Mouse (Mus musculus): ENCODE measurements at regions not wholly inside any gene's neighbourhood (a gene's known extent, or its start where the extent isn't known, plus 50 kb on each side); places are given as distances from the start of the nearest gene placed in this dataset.

DNA sequence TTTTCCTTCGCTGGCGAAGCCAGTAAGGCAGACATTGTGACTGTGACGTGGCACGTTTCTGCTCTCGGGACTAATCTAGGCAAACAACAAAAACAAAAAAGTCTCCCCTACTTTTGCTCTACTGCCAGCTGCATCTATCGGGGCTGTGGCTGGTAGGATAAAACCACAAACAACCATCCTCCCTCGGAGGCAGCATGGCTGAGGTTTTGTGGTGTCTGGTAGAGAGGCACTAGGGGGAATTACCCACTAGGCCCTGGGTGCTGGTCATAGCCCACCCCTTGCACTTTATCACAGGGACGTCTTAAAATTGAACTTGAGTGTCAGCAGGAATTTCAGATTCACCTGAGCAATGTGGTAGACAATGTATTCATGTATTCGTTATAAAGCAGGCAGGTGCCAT, 925.3 kb downstream of the Diaph3 start:
- no peak for DNase-seq
- intact Hi-C loops (cut with DNase I), result no loop called here

DNA sequence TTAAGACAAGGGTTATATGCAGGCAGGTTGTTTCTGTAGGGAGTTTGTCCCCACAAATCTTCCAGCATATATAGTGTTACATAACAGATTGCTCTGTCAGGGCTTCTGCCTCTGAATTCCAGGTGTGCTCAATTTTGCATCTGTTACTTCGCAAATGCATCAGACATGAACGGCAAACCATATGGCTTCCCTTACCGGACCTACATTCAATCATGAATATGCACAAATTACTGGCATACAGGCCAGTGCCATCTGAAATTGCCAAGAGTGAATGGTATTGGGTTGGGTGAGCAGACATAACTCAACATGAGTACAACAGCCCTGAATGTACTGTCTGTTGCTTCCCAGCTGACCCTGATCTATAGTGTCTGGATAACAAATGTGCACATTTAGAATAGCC, 929.4 kb downstream of the Diaph3 start:
- intact Hi-C loops (cut with DNase I), result no loop called here

DNA sequence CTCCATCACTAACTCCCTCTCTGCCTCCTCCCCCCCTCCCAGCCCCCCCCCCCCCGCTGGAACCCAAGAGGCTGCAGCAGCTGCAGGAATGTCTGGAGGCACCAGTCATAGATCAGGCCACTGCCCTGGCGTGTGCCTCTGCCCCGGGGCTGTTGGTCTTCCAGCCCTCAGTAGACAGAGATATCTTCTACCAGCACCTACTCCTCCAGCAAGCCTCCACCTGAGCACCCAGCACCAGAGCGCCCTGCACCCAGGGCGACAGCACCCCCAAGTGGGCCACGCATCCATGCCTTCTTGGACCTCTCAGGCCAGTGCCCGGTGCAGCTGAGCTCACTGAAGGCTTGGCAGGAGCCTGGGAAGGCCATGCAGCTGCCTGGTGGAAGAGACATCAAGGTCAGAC, 936.5 kb downstream of the Diaph3 start:
- no peak for DNase-seq
- intact Hi-C loops (cut with DNase I), result no loop called here

More for the DNA sequence above, 929.4 kb downstream of the Diaph3 start:
- DNase-seq, result no peak

DNA sequence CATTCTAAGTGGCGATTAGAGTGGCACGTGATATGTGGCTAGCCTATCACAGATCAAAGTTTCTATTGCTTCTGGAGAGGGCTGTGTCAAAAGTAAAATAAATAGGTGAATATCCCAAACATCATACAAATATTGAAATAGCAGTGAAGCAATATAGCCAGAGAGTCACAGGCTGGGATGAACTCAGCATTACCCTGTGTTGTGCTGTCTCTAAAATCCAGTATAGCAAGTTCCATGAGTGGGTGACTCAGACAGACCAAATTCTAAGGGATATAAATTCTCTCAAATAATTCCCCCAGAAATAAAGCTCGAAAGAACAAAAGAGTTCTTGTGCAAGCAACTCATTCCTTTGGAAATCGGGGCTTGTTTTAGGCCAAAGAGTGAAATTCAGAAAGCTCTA, 943.2 kb downstream of the Diaph3 start:
- intact Hi-C loops (cut with DNase I), result no loop called here
- no peak for DNase-seq

DNA sequence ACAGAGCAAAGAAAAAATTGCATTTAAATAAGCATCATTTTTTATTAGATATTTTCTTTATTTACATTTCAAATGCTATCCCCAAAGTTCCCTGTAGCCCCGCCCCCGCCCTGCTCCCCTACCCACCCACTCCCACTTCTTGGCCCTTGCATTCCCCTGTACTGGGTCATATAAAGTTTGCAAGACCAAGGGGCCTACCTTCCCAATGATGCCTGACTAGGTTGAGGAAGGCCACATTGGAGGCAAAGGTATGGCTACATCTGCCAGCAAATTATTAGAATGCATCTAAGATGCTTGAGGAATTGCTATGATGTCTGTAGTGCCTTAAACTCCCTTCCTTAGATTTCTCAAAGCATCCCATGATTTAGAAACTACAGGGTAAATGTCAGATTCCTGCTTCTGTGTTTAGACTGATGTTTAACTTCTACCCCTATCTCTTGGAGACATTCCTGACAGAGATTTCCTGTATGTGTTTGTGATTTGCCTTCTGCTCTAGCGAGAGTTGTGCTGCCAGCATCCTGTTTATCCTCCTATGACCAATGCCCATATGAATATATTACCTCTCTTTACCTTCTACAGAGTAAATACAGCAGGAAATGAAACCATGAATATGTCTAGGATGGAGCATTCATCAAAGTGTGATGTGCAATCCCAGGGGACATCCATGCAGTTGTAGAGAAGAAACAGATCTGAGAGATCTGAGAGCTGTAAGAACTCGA, 956.2 kb downstream of the Diaph3 start:
- intact Hi-C loops (cut with DNase I), result no loop called here

DNA sequence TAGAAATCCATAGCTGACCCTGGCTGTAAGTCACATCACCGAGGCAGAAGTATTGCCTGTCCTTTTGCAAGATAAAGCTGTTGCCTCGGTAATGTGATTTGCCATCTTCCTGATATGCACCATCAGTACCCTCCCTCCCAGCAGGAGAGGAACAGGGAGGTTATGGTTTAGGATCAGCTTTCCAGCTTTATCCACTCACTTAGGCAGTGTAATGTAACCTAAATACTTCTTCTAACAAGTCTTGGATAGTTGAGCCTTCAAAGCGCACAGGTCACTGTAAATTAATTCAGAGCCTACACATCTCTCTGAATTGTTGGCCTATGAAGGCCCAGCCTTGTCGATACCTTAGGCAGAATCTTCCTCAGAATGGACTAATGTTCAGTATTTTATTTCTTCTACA, 962.5 kb downstream of the Diaph3 start:
- intact Hi-C loops (cut with DNase I), result no loop called here

More for the DNA sequence above, 956.2 kb downstream of the Diaph3 start:
- DNase-seq, result no peak

DNA sequence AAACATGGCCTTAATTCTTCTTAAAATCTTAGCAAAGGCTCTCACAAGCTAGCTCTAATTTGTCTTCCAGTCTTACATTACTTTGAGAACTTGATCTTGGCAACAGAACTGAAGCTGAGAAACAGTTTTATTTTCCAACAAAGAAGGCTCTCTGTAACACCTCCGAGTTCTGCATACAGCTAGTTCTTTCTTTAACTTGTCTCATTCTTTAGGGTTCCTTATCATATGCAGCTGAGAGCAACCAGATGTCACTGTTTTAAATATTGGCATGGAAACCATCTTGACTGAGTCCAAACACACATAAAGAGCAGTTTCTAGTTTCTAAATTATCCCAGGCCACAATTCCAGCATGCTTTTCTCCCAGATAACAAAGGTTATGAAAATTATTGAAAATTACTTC, 969.9 kb downstream of the Diaph3 start:
- intact Hi-C loops (cut with DNase I), result no loop called here
- no peak for DNase-seq

More for the DNA sequence above, 962.5 kb downstream of the Diaph3 start:
- DNase-seq, result no peak

DNA sequence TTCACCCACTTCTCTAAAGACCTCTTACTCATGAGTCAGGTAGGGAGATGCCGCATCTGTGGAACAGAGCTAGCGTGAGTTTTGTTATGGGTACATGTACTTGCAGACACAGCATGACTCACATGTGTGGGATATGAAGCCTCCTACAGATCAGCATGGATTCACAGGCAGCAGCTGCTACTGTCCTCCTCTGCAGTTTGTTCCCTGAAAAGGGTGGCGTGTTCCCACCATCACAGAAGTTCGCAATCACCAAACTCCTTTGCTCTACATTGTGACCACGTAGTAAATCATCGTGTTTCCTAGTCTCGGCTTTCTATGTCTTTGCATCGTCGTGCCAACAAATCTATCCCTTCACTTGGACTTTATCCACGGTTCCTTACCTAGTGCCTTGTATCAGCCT, 981.9 kb downstream of the Diaph3 start:
- no peak for DNase-seq
- intact Hi-C loops (cut with DNase I), result no loop called here

DNA sequence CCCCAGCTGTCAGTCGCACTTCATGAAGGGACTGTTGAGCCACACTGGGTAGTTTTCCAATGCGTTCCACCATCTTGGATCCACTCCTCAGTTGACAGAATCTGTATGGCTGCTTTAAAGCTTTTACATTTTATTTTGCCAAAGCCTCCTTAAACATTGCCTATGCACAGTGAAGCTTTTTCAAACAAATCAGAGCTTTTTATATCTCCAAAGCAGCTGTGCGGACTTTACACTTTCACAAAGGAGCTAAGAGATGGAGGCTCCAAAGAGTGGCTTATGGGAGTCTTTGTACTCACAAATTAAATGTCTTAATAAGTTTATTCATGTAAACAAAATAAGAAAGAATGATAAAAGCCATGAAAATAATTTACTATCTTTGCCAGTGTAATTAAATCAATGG, 986.3 kb downstream of the Diaph3 start:
- intact Hi-C loops (cut with DNase I), result no loop called here
- DNase-seq, result no peak

DNA sequence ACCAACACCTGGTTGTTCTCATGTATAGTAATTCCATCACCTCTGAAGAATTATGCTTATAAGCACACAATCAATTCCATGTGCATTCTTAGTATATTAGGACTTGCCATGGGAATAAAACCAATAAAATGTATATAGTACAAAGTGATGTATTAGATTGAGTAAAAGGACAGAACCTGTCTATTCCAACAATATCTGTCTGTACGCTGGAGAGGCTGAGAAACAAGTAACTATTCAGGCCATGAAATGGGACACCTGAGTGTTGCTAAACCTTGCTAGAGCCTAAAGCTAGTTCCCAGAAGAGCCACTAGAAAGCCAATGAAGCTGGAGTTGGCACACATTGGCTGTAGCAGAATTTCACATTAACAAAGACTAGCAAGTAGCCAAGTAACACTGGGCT, 989.8 kb downstream of the Diaph3 start:
- no peak for DNase-seq
- intact Hi-C loops (cut with DNase I), result no loop called here

DNA sequence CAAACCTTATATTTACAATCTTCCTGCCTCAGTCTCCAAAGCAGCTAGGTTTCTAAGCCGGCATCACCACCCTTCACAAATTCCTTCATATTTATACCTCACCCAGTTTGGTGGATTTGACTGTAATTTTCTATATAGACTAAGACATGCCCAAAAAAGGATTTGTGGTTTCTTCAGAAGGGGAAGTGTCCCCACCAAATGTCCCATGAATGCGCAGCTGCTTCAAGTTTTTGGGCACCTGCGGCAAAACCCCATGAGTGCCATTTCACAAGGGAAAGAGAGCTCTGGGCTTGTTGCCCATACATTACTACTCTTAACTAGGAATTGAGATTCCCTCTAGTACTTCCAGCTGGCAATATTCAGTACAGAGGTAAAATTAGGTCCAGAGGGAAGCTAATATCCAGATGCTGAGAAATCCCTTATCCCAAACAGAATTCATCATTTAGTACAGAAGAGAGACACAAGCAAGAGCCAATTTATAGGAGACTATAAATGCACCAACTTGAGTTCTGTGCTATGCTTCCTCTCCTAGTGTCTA, 990.6 kb downstream of the Diaph3 start:
- DNase-seq, result no peak
- intact Hi-C loops (cut with DNase I), result no loop called here

DNA sequence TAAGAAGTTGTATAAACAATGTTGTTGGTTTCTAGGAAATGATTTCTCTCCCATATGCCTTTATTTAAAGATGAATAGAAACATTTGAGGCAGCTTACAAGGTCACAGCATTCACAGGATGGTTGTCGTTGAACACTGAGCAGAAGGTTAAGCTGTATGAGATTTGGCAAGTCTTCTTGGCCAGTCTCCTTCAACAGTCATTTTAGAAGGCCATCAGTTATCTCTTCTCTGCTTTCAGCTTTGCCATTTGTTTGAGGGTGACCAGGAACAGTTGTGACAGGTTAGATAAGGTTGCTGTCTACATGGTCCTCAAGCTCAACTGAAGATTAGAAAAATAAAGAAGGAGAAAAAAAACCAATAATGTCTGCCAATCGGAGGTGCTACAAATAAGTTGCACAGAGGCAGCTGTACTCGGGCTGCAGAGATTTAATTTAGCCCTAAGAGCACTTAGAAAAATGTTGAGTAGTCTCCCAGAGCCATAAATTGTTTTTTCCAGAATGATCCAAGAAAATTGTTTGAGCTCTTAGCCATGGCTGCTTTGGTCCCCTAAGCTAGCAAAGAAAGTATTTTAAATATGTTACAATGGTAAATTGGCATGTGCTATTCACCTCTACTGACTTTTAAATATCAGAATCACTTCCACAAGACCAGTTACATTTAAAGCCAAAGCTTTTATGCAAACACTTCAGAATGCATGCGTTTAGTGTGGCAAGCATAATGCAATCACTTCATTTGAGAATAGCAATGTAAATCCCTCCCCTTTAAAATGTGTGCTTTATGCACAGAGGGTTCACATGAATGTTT, 1025.6 kb downstream of the Diaph3 start:
- intact Hi-C loops (cut with DNase I), result no loop called here
- DNase-seq, result no peak

DNA sequence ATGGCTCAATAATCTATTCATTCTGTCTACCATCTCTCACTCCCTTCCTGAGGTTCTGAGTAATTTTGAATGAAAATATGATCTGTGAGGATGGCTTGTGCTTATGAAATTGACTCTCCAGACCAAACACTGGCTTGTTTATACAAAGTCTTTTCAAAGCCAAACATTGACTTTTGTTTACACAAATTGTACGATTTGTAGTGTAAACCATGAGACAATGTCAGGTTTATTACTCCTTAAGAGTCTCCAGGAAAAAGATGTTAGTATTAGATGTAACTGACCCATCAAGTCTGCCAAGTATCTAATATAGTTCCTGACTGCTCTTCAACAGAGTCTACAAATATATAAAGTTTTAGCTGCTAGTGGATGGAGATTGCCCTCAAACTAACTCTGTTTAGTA, 1039.5 kb downstream of the Diaph3 start:
- no peak for DNase-seq
- intact Hi-C loops (cut with DNase I), result no loop called here

DNA sequence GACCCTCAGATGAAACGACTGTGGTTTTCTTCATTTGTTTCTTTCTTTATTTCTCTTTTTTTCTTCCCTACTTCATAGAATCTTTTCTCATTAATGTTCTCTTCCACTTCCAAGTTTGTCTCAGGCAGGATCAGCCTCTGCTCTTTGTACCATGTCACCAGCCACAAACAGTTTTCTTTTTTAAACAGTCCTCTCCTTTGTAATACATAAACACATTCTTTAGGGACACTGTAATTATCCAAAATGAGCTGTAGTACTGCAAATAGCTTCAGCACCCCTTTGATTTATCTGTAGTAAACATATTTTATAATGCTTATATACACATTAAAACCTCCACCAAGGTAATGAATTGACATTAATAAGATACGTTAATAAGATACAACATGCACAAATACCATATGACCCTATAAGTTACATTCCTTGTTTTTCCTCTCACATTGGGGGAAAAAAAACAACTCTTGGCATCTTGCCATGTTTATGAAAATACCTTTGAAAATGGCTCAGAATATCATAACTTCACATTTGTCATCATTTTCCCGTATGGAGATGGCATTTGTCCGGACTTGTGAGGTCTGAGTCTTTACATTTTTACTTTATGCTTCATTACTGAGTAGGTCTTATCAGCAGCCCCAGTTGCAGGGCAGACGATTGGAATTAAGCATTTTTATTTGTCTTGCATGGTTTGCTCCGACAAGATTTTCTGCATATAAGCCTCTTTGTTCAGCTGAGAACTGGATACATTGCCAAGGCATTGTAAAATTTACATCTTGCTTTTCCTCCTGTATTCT, 1070.5 kb downstream of the Diaph3 start:
- intact Hi-C loops (cut with DNase I), result no loop called here
- DNase-seq, result no peak

DNA sequence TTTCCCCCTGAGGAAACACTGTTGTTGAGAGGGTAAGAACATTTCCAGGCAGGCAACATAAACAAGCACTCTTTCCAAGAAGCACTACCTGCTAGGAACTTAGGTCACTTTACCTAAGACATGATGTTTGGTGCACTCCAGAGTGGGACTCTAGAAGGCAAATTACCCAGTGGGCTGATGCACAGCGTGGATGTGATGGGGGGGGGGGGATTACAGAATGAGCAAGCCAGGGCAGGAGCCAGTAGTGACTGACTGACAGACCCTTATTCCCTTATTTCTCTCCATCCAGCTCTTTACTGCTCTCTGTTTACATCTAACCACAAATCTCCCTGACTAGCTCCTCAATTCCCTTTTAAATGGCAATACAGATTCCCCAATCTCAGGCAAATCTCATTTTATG, 1071.7 kb downstream of the Diaph3 start:
- intact Hi-C loops (cut with DNase I), result no loop called here
- no peak for DNase-seq

DNA sequence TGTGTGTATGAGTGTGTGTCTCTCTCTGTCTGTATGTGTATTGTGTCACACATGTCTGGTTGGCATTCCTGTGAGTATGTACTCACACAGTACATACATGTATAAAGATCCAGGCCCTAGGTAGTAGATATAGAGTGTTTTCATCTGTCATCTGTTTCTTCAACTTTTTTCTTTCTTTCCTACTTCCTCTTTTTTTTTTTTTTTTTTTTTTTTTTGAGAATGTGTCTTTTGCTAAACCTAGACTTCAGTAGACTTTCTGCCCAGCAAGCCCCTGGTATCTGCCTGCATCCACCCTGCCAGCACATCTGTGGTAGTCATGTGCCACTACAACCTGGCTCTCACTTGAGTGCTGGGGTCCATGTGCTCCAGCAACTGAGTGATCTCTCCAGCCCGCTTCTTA, 1073.3 kb downstream of the Diaph3 start:
- intact Hi-C loops (cut with DNase I), result no loop called here
- no peak for DNase-seq

DNA sequence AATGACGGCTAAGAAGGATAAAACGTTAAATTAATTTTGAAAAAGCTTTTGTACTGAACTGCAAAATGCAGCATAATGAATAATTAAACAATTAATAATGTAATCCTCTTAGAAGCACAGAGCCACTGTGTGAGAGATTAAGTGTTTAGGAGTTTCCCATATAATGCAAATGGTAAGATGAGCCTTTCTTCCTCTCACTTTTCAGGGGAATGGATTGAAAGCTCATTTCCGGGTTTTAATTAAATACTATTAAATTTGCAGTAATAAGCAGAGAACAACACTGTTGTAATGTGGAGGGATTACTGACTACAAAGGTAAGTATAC, 1077.5 kb downstream of the Diaph3 start:
- intact Hi-C loops (cut with DNase I), result no loop called here
- no peak for DNase-seq

DNA sequence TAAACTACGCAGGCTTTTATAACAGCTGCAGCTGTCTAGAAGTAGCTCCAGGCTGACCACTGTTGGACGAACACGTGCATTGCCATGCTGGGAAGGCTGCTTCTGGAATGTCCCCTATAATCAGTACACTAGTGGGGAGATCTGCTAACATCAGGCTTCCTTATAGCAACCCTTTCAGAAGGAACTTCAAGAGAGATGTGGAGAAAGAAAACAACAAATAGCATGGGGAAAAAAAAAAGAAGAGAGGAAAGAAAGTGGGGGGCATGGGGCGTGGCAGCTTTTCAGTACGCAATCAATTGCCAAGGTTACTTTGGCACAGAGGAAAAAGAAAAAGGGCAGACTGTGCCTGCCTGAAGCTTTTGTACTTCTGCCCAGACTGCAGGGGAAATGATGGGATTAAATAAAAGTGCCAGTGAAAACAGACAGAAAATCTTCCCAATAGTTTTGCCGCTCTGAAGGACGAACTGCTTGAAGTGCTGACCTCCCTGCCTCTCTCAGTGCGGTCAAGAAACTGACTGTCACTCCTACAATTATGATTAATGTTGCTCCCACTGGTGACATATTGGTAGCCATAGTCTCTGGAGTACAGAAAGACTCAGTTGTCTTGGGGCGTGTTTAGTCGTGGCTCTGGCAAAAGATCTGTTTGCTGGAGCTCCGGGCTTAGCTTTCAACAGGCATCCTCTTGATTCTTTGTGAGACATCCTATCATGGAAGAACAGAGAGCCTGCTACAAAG, 1078.0 kb downstream of the Diaph3 start:
- no peak for DNase-seq
- intact Hi-C loops (cut with DNase I), result no loop called here

DNA sequence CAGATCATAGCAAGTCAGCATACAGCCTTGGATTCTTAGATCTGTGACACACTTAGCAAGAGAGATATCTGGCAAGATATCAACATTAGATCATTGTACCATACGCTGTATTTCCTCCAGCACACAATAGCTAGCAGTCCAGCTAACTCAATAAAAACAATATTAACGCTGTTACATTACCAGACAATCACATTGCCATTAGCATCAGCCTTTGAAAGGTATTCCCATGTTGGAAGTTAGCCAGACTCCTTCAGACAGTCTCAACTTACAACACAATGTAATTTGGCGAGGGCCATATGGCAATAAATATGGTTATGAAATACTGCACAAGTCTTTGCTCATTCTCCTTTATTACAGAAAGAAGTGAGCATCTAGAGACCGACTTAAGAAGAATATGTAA, 1084.0 kb downstream of the Diaph3 start:
- DNase-seq, result no peak
- intact Hi-C loops (cut with DNase I), result no loop called here

DNA sequence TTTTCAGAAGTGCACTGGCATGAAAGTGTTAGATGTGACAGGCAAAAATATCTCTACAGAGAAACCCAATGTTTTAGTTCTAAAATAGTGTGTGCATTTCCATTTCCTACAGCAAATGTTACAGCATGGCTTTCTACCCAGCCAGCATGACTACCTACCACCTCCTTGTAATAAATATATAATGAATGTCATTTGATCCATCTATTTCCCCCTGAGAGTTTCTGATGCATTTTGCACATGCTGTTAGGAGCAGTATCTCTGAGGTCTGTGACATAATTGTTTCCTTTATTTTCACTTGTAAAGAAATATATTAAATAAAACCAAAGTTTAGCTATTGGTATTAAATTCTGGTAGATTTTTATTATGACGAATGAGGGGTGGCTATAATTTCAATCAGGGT, 1086.4 kb downstream of the Diaph3 start:
- DNase-seq, result no peak
- intact Hi-C loops (cut with DNase I), result no loop called here

DNA sequence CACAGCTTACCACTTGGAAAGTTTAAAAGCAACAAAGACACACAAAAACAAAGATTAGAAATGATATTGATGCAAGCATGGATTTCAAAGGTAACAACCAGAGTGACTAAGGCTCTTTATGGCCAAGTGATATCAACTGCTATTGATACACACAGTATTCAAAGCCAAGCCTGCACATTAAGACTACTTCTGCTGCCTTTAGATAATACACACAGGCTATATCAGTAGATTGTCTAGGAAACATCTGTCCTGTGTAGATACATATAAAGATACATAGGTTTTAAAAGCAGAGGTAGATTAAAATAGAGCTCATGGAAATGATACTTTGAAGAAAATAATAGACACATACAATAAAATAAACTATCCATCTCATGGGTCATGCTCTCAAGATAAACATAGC, 1111.6 kb downstream of the Diaph3 start:
- intact Hi-C loops (cut with DNase I), result no loop called here
- no peak for DNase-seq

Data from gastrocnemius, postnatal 36 days (tissue).